In the genomic region with DNA sequence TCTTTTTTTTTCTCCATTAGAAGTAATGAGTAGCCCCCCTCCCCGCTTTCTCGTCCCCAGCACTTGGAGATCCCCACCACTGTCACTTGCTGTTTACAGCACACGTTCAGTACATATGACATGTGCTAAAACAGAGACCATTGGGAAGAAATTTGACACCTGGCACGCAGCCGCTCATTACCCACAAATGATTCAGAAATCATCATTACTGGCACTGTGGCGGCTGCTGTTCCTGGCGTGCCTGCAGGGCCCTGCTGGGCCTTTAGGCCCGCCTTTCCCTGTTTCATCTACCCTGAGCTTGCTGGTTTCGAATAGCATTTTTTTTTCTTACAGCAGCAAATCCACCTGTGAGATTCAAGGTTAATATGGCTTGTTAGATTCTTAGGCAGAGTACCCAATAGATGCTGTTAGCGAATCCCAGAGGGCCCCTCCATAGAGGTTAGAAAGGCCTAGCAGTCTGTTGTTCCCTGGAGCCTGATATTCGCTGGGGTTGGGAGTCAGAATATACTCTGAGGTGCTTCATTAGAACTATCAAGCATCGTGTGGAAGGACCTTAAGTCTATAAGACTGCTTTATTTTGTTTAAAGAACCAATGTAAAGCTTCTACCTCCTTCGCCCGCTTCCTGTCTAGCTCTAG, we compare ENCODE assay signal across 11 mouse cellular contexts.
DNase-seq lines count a peak whose midpoint lies in the region; ATAC-seq lines count a peak whose summit lies in the region.
"Had no signal": no experiment of that assay in that cellular context is flagged by ENCODE, and none has a peak within 500 bp of the region (broad histone marks: within the 10 kb centered on the region; RNA-seq: fewer than 3 reads in every experiment).

No protein-coding gene starts in this region.

- no peak overlapping the region for H3K9ac ChIP-seq in neural tube, embryonic 13.5 days
- no peak overlapping the region for H3K9ac ChIP-seq in neural tube, embryonic 15.5 days (replicated peaks)
- H3K9ac ChIP-seq in forebrain, embryonic 15.5 days (replicated peaks) = no peak overlapping the region
- H3K9ac ChIP-seq in midbrain, embryonic 16.5 days (ENCODE audit: low read depth, low read length) = no peak overlapping the region

- no peaks in the 10 kb centered on the region for H3K27me3 ChIP-seq in neural tube, embryonic 13.5 days
- no peaks in the 10 kb centered on the region for H3K27me3 ChIP-seq in neural tube, embryonic 15.5 days (replicated peaks)
- H3K27me3 ChIP-seq in forebrain, embryonic 15.5 days = no peaks in the 10 kb centered on the region
- no peaks in the 10 kb centered on the region for H3K27me3 ChIP-seq in midbrain, embryonic 16.5 days (ENCODE audit: control insufficient read depth, insufficient read depth, low read depth, low read length)

- peak; percentile 63; the same call in 1 of the 2 replicates for ATAC-seq in neural tube, embryonic 13.5 days (ENCODE audit: low read depth)
- ATAC-seq in neural tube, embryonic 15.5 days (ENCODE audit: low FRiP score) = no peak
- peak; percentile 79 for ATAC-seq in forebrain, embryonic 15.5 days (replicated peaks)
- ATAC-seq in midbrain, embryonic 16.5 days = peak; percentile 67

- no peak overlapping the region for H3K4me2 ChIP-seq in neural tube, embryonic 13.5 days
- no peak overlapping the region for H3K4me2 ChIP-seq in neural tube, embryonic 15.5 days
- no peak overlapping the region for H3K4me2 ChIP-seq in forebrain, embryonic 15.5 days (replicated peaks)
- no peak overlapping the region for H3K4me2 ChIP-seq in midbrain, embryonic 16.5 days (ENCODE audit: low read length)

- H3K27ac ChIP-seq in neural tube, embryonic 13.5 days (replicated peaks) = peak overlapping the region; percentile 49
- H3K27ac ChIP-seq in neural tube, embryonic 15.5 days (replicated peaks) = no peak overlapping the region; the same call in 1 of the 2 replicates
- H3K27ac ChIP-seq in forebrain, embryonic 15.5 days (replicated peaks) = no peak overlapping the region
- peak overlapping the region; percentile 46 for H3K27ac ChIP-seq in midbrain, embryonic 16.5 days (ENCODE audit: low read length)
- H3K27ac ChIP-seq: left cerebral cortex, adult 2 months had no signal

- H3K9me3 ChIP-seq in neural tube, embryonic 13.5 days = no peaks in the 10 kb centered on the region
- H3K9me3 ChIP-seq in neural tube, embryonic 15.5 days (replicated peaks) = no peaks in the 10 kb centered on the region
- H3K9me3 ChIP-seq in forebrain, embryonic 15.5 days = no peaks in the 10 kb centered on the region
- no peaks in the 10 kb centered on the region for H3K9me3 ChIP-seq in midbrain, embryonic 16.5 days (replicated peaks; ENCODE audit: control insufficient read depth, low read length, poor library complexity, severe bottlenecking)

- WGBS in neural tube, embryonic 13.5 days = 60% methylated on average over 14 of the region's 14 CpGs
- 58% methylated on average over 14 of the region's 14 CpGs for WGBS in neural tube, embryonic 15.5 days
- 39% methylated on average over 14 of the region's 14 CpGs for WGBS in forebrain, embryonic 15.5 days
- WGBS in midbrain, embryonic 16.5 days = 61% methylated on average over 14 of the region's 14 CpGs

- no peaks in the 10 kb centered on the region for H3K36me3 ChIP-seq in neural tube, embryonic 13.5 days
- no peaks in the 10 kb centered on the region for H3K36me3 ChIP-seq in neural tube, embryonic 15.5 days
- H3K36me3 ChIP-seq in forebrain, embryonic 15.5 days = no peaks in the 10 kb centered on the region
- H3K36me3 ChIP-seq in midbrain, embryonic 16.5 days (ENCODE audit: control insufficient read depth, insufficient read depth, low read length) = no peaks in the 10 kb centered on the region

- no peak overlapping the region for H3K4me3 ChIP-seq in neural tube, embryonic 13.5 days
- no peak overlapping the region for H3K4me3 ChIP-seq in neural tube, embryonic 15.5 days (replicated peaks)
- no peak overlapping the region for H3K4me3 ChIP-seq in forebrain, embryonic 15.5 days
- no peak overlapping the region for H3K4me3 ChIP-seq in midbrain, embryonic 16.5 days (ENCODE audit: low read depth, low read length)
- H3K4me3 ChIP-seq: left cerebral cortex, adult 2 months had no signal

- peak; percentile 23 for DNase-seq in embryo, embryonic 11 days
- DNase-seq in embryo, embryonic 10.5 days (ENCODE audit: low spot score) = no peak
- no peak for DNase-seq in urinary bladder, postnatal 25 days (ENCODE audit: low spot score)
- DNase-seq in right cerebral cortex, adult 18-20 months = no peak
- DNase-seq: adrenal gland, postnatal 10 days; heart, postnatal 14 days had no signal

- peaks cover 30% of the 10 kb centered on the region for H3K4me1 ChIP-seq in neural tube, embryonic 13.5 days (replicated peaks)
- peaks cover 18% of the 10 kb centered on the region for H3K4me1 ChIP-seq in neural tube, embryonic 15.5 days
- H3K4me1 ChIP-seq in forebrain, embryonic 15.5 days = peaks cover 19% of the 10 kb centered on the region
- peaks cover 15% of the 10 kb centered on the region for H3K4me1 ChIP-seq in midbrain, embryonic 16.5 days (ENCODE audit: control insufficient read depth, insufficient read depth, low read length)

Comparison
In these comparisons a context has a peak if more than half of its experiments do, and no peak if none do; other contexts are left out.
1. H3K27ac ChIP-seq: peak in neural tube, embryonic 13.5 days (single experiment) and midbrain, embryonic 16.5 days (single experiment); none in neural tube, embryonic 15.5 days (single experiment) and forebrain, embryonic 15.5 days (single experiment).